Mouse (Mus musculus): ENCODE results near the gene Wdr64.

GRCm38 (mm10) chr1:175707599-175707998 is 9.2 kb downstream of the Wdr64 start:
- TF ChIP-seq POLR2A (IDR thresholded peaks at IDR 0.05; ENCODE audit: borderline replicate concordance, insufficient read depth, low read length) (no peak), CTCF (IDR thresholded peaks at IDR 0.05; ENCODE audit: borderline replicate concordance, insufficient read depth, low read depth, low read length) (no peak)
